Mouse (Mus musculus) kidney, embryonic 14.5 days (tissue): Measurements from ENCODE around the gene Dbx2. TPM values are rescaled to one million over a fixed set of nuclear protein-coding genes. Genes with fewer than 3 reads are reported as not detected.

Experiments
- ATAC-seq: fragments of 200-750 bp; cut with Nextera tagmentation; 2 replicates; pipeline ENCODE4 v1.8.0; 2017; ENCODE audit warnings: moderate number of reproducible peaks, mild to moderate bottlenecking, moderate TSS enrichment, moderate library complexity; ENCODE audit not compliant: low FRiP score, low TSS enrichment
- H3K27ac ChIP-seq: fragments of 300-500 bp; sonication (generic); 2 replicates; pipeline ENCODE4 v1.5.1; 2014; ENCODE audit warnings: low read depth, mild to moderate bottlenecking, low read length, moderate library complexity, mixed read lengths
- H3K27me3 ChIP-seq: fragments of 300-500 bp; sonication (generic); 2 replicates; pipeline ENCODE4 v1.6.1; 2014; ENCODE audit warnings: mild to moderate bottlenecking, low read length; ENCODE audit not compliant: control insufficient read depth, insufficient read depth
- H3K36me3 ChIP-seq: fragments of 300-500 bp; sonication (generic); 2 replicates; pipeline ENCODE4 v1.6.1; 2014; ENCODE audit warnings: low read length, mixed read lengths; ENCODE audit not compliant: control insufficient read depth, insufficient read depth
- H3K4me1 ChIP-seq: fragments of 300-500 bp; sonication (generic); 2 replicates; pipeline ENCODE4 v1.6.1; 2014; ENCODE audit warnings: low read length, mixed read lengths; ENCODE audit not compliant: control insufficient read depth, insufficient read depth
- H3K4me2 ChIP-seq: fragments of 300-500 bp; sonication (generic); replicated peaks from 2 replicates; pipeline ENCODE4 v1.6.1; 2014; ENCODE audit warnings: low read depth, mild to moderate bottlenecking, low read length
- H3K4me3 ChIP-seq: fragments of 300-500 bp; sonication (generic); 2 replicates; pipeline ENCODE4 v1.5.1; 2014; ENCODE audit warnings: mild to moderate bottlenecking, low read length
- H3K9ac ChIP-seq: fragments of 300-500 bp; sonication (generic); 2 replicates; pipeline ENCODE4 v1.6.1; 2014; ENCODE audit warnings: low read depth, mild to moderate bottlenecking, low read length, moderate library complexity
- H3K9me3 ChIP-seq: fragments of 300-500 bp; sonication (generic); 2 replicates; pipeline ENCODE4 v1.6.1; 2016; ENCODE audit warnings: low read length; ENCODE audit not compliant: control insufficient read depth
- WGBS: fragments of 180-500 bp; shearing (Covaris S2); extraction: QIAGEN DNeasy Blood & Tissue Kit; methylation state at CpG from one replicate; pipeline ENCODE4 v1.1.7; 2014; 5-methylcytosine and 5-hydroxymethylcytosine counted together
- polyA plus RNA-seq: library from polyadenylated mRNA; unstranded; fragments of >200 nt; fragmentation: Nextera tagmentation; extraction: Ambion mirVana; gene quantifications from 2 replicates; pipeline ENCODE4 v1.2.1, GENCODE M21; 2014

Gene Dbx2
- polyA plus RNA-seq, 1 experiment from 2014 or later, result not detected

- no peaks in the 10 kb centered on the region for H3K36me3 ChIP-seq
- no peaks in the 10 kb centered on the region for H3K4me1 ChIP-seq
- H3K4me3 ChIP-seq, result no peak overlapping the region
- H3K27me3 ChIP-seq, result no peaks in the 10 kb centered on the region
- peak; percentile 32; the same call in 1 of the 2 replicates for ATAC-seq
- no peak overlapping the region for H3K27ac ChIP-seq
- 22% methylated on average over 11 of the region's 11 CpGs for WGBS
- H3K4me2 ChIP-seq, result no peak overlapping the region
- H3K9me3 ChIP-seq, result no peaks in the 10 kb centered on the region
- H3K9ac ChIP-seq, result no peak overlapping the region
Observed at GRCm38 (mm10) chr15:95640347-95640746, 15.4 kb downstream of the Dbx2 start.

DNA sequence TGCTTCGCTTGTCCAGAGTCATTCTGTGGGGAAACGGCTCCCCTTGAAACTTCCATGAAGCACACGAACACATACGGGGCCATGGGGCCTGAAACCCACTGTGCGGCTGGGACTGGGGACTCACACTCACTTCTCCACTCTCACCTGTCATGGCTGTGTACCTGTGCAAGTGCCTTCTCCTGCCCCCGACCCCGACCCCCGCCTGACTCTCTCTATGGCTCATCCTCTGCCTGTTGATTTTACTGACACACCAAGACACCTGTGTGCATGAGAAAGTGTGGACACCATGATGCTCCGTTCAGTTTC is 16.0 kb downstream of the Dbx2 start:
- Histone ChIP-seq H3K4me3 (no peak overlapping the region), H3K9ac (no peak overlapping the region), H3K4me1 (no peaks in the 10 kb centered on the region), H3K4me2 (no peak overlapping the region; the same call in 1 of the 2 replicates), H3K36me3 (no peaks in the 10 kb centered on the region), H3K27ac (no peak overlapping the region), H3K9me3 (no peaks in the 10 kb centered on the region), H3K27me3 (no peaks in the 10 kb centered on the region)
- no peak for ATAC-seq
- WGBS, result 57% methylated on average over 9 of the region's 9 CpGs

DNA sequence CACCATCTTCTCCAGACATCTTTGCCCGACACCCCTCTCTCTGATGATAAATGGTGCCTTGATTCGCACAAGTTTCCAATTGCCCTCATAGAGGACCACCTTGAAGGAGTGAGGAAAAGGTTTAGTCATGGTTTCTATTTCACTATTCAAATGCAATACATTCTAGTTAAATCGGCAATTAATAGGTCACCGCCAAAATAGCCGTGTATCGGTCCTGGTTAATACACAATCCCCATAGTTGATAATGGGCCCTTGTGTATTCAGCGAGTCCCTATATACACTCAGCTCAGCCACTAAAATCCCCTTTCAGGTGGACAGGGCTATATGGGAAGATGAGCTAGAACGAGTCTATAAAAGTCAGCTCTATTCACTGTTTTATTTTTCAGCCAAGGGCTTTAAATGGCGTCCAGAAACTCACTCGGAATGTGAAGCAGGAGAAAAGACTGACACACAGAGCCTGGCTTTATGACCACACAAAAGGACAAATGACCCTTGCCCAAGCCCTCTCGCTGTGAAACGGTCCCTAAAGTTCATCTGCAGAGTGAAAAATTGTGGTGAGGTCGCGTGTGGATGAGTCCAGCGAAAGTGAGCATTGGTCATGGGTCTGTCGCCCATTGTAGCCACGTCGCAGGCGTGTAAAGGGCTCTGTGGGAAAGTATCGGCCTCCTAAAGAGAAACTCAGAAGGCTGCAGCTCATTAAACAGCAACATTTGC is 16.5 kb downstream of the Dbx2 start:
- Histone ChIP-seq H3K4me2 (no peak overlapping the region; the same call in 1 of the 2 replicates), H3K27ac (no peak overlapping the region), H3K36me3 (no peaks in the 10 kb centered on the region), H3K27me3 (no peaks in the 10 kb centered on the region), H3K4me1 (no peaks in the 10 kb centered on the region), H3K9me3 (no peaks in the 10 kb centered on the region), H3K9ac (no peak overlapping the region), H3K4me3 (no peak overlapping the region)
- 61% methylated on average over 20 of the region's 20 CpGs for WGBS
- ATAC-seq, result no peak

- no peak overlapping the region for H3K27ac ChIP-seq
- H3K4me1 ChIP-seq, result no peaks in the 10 kb centered on the region
- no peak overlapping the region for H3K9ac ChIP-seq
- no peaks in the 10 kb centered on the region for H3K27me3 ChIP-seq
- WGBS, result 87% methylated on average over 4 of the region's 4 CpGs
- no peak for ATAC-seq
- H3K36me3 ChIP-seq, result no peaks in the 10 kb centered on the region
- H3K4me3 ChIP-seq, result no peak overlapping the region
- no peaks in the 10 kb centered on the region for H3K9me3 ChIP-seq
- H3K4me2 ChIP-seq, result no peak overlapping the region
Observed at GRCm38 (mm10) chr15:95624396-95624795, 31.4 kb downstream of the Dbx2 start.

- Histone ChIP-seq H3K4me1 (no peaks in the 10 kb centered on the region), H3K4me3 (no peak overlapping the region), H3K27me3 (no peaks in the 10 kb centered on the region), H3K9me3 (no peaks in the 10 kb centered on the region), H3K36me3 (no peaks in the 10 kb centered on the region), H3K9ac (no peak overlapping the region), H3K27ac (no peak overlapping the region), H3K4me2 (no peak overlapping the region)
- ATAC-seq, result peak; percentile 76; the same call in 1 of the 2 replicates
- WGBS, result 32% methylated on average over 8 of the region's 8 CpGs
Observed at GRCm38 (mm10) chr15:95622797-95623196, 33.0 kb downstream of the Dbx2 start.

- Histone ChIP-seq H3K27ac (no peak overlapping the region), H3K4me3 (no peak overlapping the region), H3K9me3 (no peaks in the 10 kb centered on the region), H3K9ac (no peak overlapping the region), H3K4me2 (no peak overlapping the region), H3K36me3 (no peaks in the 10 kb centered on the region), H3K4me1 (no peaks in the 10 kb centered on the region), H3K27me3 (no peaks in the 10 kb centered on the region)
- WGBS, result 83% methylated on average over 1 of the region's 1 CpGs
- no peak for ATAC-seq
Observed at GRCm38 (mm10) chr15:95612600-95612999, 43.2 kb downstream of the Dbx2 start.

GRCm38 (mm10) chr15:95601179-95601578 is 54.6 kb downstream of the Dbx2 start:
- Histone ChIP-seq H3K27me3 (no peaks in the 10 kb centered on the region), H3K9ac (no peak overlapping the region), H3K4me2 (no peak overlapping the region), H3K9me3 (no peaks in the 10 kb centered on the region), H3K27ac (no peak overlapping the region), H3K36me3 (no peaks in the 10 kb centered on the region), H3K4me3 (no peak overlapping the region), H3K4me1 (no peaks in the 10 kb centered on the region)
- WGBS, result 68% methylated on average over 6 of the region's 6 CpGs
- no peak for ATAC-seq

DNA sequence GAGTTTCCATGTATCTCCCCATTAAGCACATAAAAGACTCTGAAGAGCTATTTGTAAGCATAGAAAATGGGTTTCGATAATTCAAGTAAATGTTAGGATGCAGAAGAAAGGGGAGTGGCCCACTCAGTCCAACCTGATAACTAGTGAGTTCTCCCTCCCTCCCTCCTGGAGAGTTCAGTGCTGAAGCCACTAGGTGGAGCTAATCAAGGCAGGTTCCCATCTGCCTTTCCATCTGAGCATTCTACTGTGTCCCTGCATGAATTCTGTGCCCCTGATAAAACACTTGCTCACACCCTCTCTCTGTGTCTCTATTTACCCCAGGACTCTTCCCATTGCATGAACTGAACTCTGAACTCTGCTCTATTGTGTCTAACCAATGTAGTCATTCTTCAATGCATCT is 57.1 kb downstream of the Dbx2 start:
- 62% methylated on average over 1 of the region's 1 CpGs for WGBS
- H3K27ac ChIP-seq, result no peak overlapping the region
- ATAC-seq, result no peak
- H3K4me1 ChIP-seq, result no peaks in the 10 kb centered on the region
- H3K9ac ChIP-seq, result no peak overlapping the region
- H3K9me3 ChIP-seq, result no peaks in the 10 kb centered on the region
- H3K36me3 ChIP-seq, result no peaks in the 10 kb centered on the region
- H3K4me3 ChIP-seq, result no peak overlapping the region
- H3K27me3 ChIP-seq, result no peaks in the 10 kb centered on the region
- H3K4me2 ChIP-seq, result no peak overlapping the region

DNA sequence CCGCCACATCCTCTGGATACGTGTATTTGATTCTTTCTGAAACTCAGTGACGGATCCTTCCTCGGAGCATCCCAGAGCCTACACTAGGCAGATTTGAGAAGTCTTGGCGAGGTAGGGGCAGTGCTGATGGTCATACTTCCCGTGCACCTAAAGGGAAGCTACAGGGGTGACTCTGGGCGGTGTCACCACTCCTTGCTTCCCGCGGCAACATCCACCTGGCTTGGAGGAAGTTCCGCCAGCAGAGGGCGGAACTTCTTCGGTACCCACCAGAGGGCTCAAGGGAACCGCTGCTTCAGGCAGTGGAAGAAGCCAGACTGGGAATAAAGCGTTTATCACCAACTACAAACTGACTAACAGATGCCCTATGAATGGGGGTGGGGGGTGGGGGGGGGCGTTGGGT is 68.9 kb downstream of the Dbx2 start:
- H3K4me3 ChIP-seq, result no peak overlapping the region
- H3K9ac ChIP-seq, result no peak overlapping the region

More for the DNA sequence above, 68.9 kb downstream of the Dbx2 start:
- Histone ChIP-seq H3K4me1 (peaks cover 4% of the 10 kb centered on the region; the same call in 1 of the 2 replicates), H3K9me3 (no peaks in the 10 kb centered on the region), H3K36me3 (no peaks in the 10 kb centered on the region), H3K27ac (no peak overlapping the region), H3K4me2 (no peak overlapping the region), H3K27me3 (no peaks in the 10 kb centered on the region)
- WGBS, result 92% methylated on average over 15 of the region's 15 CpGs
- no peak for ATAC-seq
